In genomic region chr7:30293795-30294194, GRCm38 (mm10) we compare ENCODE assay signal across 14 mouse cellular contexts. TPM values are rescaled to one million over a fixed set of nuclear protein-coding genes. Genes with fewer than 3 reads are reported as not detected.
A peak's percentile ranks its signal among the peaks of the same experiment; 100 is the strongest.
DNase-seq lines count a peak whose midpoint lies in the region; ATAC-seq and TF ChIP-seq lines count a peak whose summit lies in the region.
"Had no signal": no experiment of that assay in that cellular context is flagged by ENCODE, and none has a peak within 500 bp of the region (broad histone marks: within the 10 kb centered on the region; RNA-seq: fewer than 3 reads in every experiment).

No protein-coding gene starts in this region.

- H3K9me3 ChIP-seq in heart, embryonic 13.5 days = no peaks in the 10 kb centered on the region
- H3K9me3 ChIP-seq in intestine, embryonic 15.5 days = no peaks in the 10 kb centered on the region
- H3K9me3 ChIP-seq in intestine, postnatal 0 days (ENCODE audit: control insufficient read depth) = no peaks in the 10 kb centered on the region
- H3K9me3 ChIP-seq: embryonic facial prominence, embryonic 15.5 days had no signal

- H3K27me3 ChIP-seq in heart, embryonic 13.5 days (replicated peaks) = 0 out of 2 replicates have a peak, but pooled peaks cover 5% of the 10 kb centered on the region
- H3K27me3 ChIP-seq in intestine, embryonic 15.5 days (replicated peaks) = no peaks in the 10 kb centered on the region
- H3K27me3 ChIP-seq in intestine, postnatal 0 days (replicated peaks; ENCODE audit: control insufficient read depth, insufficient read depth, low read length) = no peaks in the 10 kb centered on the region; the same call in 1 of the 2 replicates
- H3K27me3 ChIP-seq: embryonic facial prominence, embryonic 15.5 days; Patski had no signal

- peak overlapping the region; percentile 14; the same call in 1 of the 2 replicates for H3K9ac ChIP-seq in heart, embryonic 13.5 days
- no peak overlapping the region for H3K9ac ChIP-seq in intestine, embryonic 15.5 days
- no peak overlapping the region for H3K9ac ChIP-seq in intestine, postnatal 0 days (ENCODE audit: low read depth, low read length)
- H3K9ac ChIP-seq: embryonic facial prominence, embryonic 15.5 days had no signal

- peaks cover 25% of the 10 kb centered on the region for H3K36me3 ChIP-seq in heart, embryonic 13.5 days
- peaks cover 4% of the 10 kb centered on the region; the same call in 1 of the 2 replicates for H3K36me3 ChIP-seq in intestine, embryonic 15.5 days
- H3K36me3 ChIP-seq in intestine, postnatal 0 days (ENCODE audit: control insufficient read depth, insufficient read depth) = peaks cover 2% of the 10 kb centered on the region; the same call in 1 of the 2 replicates

- no peak for ATAC-seq in heart, embryonic 13.5 days (ENCODE audit: extremely low read depth, insufficient number of reproducible peaks, low FRiP score, low TSS enrichment)
- no peak for ATAC-seq in intestine, embryonic 15.5 days
- ATAC-seq in intestine, postnatal 0 days = no peak
- ATAC-seq: Patski had no signal

- H3K4me2 ChIP-seq in heart, embryonic 13.5 days = no peak overlapping the region
- H3K4me2 ChIP-seq in intestine, embryonic 15.5 days (replicated peaks) = no peak overlapping the region
- H3K4me2 ChIP-seq in intestine, postnatal 0 days (replicated peaks; ENCODE audit: low read depth) = no peak overlapping the region
- H3K4me2 ChIP-seq: embryonic facial prominence, embryonic 15.5 days; liver, embryonic 11.5 days had no signal

- no peak for TF ChIP-seq CTCF in intestine, postnatal 0 days (IDR thresholded peaks at IDR 0.05; ENCODE audit: low read depth)

- H3K4me3 ChIP-seq in heart, embryonic 13.5 days = no peak overlapping the region
- no peak overlapping the region for H3K4me3 ChIP-seq in intestine, embryonic 15.5 days (replicated peaks)
- H3K4me3 ChIP-seq in intestine, postnatal 0 days (ENCODE audit: low read depth, low read length) = no peak overlapping the region
- H3K4me3 ChIP-seq: embryonic facial prominence, embryonic 15.5 days had no signal

- H3K4me1 ChIP-seq in heart, embryonic 13.5 days = peaks cover 29% of the 10 kb centered on the region
- 0 out of 2 replicates have a peak, but pooled peaks cover 2% of the 10 kb centered on the region for H3K4me1 ChIP-seq in intestine, embryonic 15.5 days (replicated peaks)
- no peaks in the 10 kb centered on the region for H3K4me1 ChIP-seq in intestine, postnatal 0 days (replicated peaks; ENCODE audit: control insufficient read depth, insufficient read depth, low read length)

- no peak overlapping the region for H3K27ac ChIP-seq in heart, embryonic 13.5 days (replicated peaks)
- no peak overlapping the region for H3K27ac ChIP-seq in intestine, embryonic 15.5 days
- H3K27ac ChIP-seq in intestine, postnatal 0 days (ENCODE audit: low read depth, low read length) = no peak overlapping the region
- H3K27ac ChIP-seq: embryonic facial prominence, embryonic 15.5 days had no signal

- WGBS in heart, embryonic 13.5 days = 53% methylated on average over 13 of the region's 13 CpGs
- 81% methylated on average over 13 of the region's 13 CpGs for WGBS in intestine, embryonic 15.5 days
- WGBS in intestine, postnatal 0 days = 83% methylated on average over 13 of the region's 13 CpGs

- intact Hi-C loops in left cerebral cortex, postnatal 36 days (cut with DNase I) = no loop called here

- no peak for DNase-seq in heart, adult 11 months
- peak; percentile 45 for DNase-seq in Muller cell, postnatal 12 days (ENCODE audit: inconsistent ontology term)
- peak; percentile 74 for DNase-seq in cerebellum, adult 9-11 months
- DNase-seq in left cerebral cortex, postnatal 36 days (ENCODE audit: low spot score in 2 of 2) = peak; percentile 43 to 46
- no peak for DNase-seq in spleen, postnatal 14 days (ENCODE audit: low spot score in 2 of 2)
- DNase-seq: gastrocnemius, postnatal 25 days; kidney, postnatal 4 days had no signal

RNA-seq across cellular contexts. Expression of gene Clip3, which starts 2.3 kb away (rescaled TPM):
- polyA plus RNA-seq in heart, embryonic 13.5 days (2015; fragmentation: Nextera tagmentation; extraction: Ambion mirVana) = 10.2 and 14.9 TPM in 2 replicates
- 100 to 1,000 TPM; 491 to 494 TPM for total RNA-seq in left cerebral cortex, postnatal 36 days (2021)
- polyA plus RNA-seq in intestine, embryonic 15.5 days (2015; fragmentation: Nextera tagmentation; extraction: Ambion mirVana) = 22.6 and 23.4 TPM in 2 replicates
- 8.6 and 9.7 TPM in 2 replicates for polyA plus RNA-seq in intestine, postnatal 0 days (2015; fragmentation: Nextera tagmentation; extraction: Ambion mirVana)

RNA-seq across cellular contexts. Expression of gene Wdr62, which starts 13.6 kb away (rescaled TPM):
- polyA plus RNA-seq in heart, embryonic 13.5 days (2015; fragmentation: Nextera tagmentation; extraction: Ambion mirVana) = 7.1 and 8.5 TPM in 2 replicates
- 1 to 10 TPM; 1.0 to 1.1 TPM for total RNA-seq in left cerebral cortex, postnatal 36 days (2021)
- polyA plus RNA-seq in intestine, embryonic 15.5 days (2015; fragmentation: Nextera tagmentation; extraction: Ambion mirVana) = 6.6 and 8.4 TPM in 2 replicates
- polyA plus RNA-seq in intestine, postnatal 0 days (2015; fragmentation: Nextera tagmentation; extraction: Ambion mirVana) = 3.5 TPM in 2 replicates

RNA-seq across cellular contexts. Expression of gene Thap8, which starts 13.9 kb away (rescaled TPM):
- polyA plus RNA-seq in heart, embryonic 13.5 days (2015; fragmentation: Nextera tagmentation; extraction: Ambion mirVana) = 0.37 and 0.39 TPM in 2 replicates
- total RNA-seq in left cerebral cortex, postnatal 36 days (2021) = under 1 TPM; 0.32 to 0.41 TPM
- polyA plus RNA-seq in intestine, embryonic 15.5 days (2015; fragmentation: Nextera tagmentation; extraction: Ambion mirVana) = 0.34 and 0.56 TPM in 2 replicates
- polyA plus RNA-seq in intestine, postnatal 0 days (2015; fragmentation: Nextera tagmentation; extraction: Ambion mirVana) = 0.14 and 0.22 TPM in 2 replicates
- total RNA-seq: heart, postnatal 25 days had no signal
- polyA plus RNA-seq: liver, embryonic 11.5 days had no signal

RNA-seq across cellular contexts. Expression of gene Alkbh6, which starts 14.7 kb away (rescaled TPM):
- polyA plus RNA-seq in heart, embryonic 13.5 days (2015; fragmentation: Nextera tagmentation; extraction: Ambion mirVana) = 60.5 and 66.1 TPM in 2 replicates
- total RNA-seq in left cerebral cortex, postnatal 36 days (2021) = 10 to 100 TPM; 58.7 to 65.2 TPM
- 63.9 and 68.5 TPM in 2 replicates for polyA plus RNA-seq in intestine, embryonic 15.5 days (2015; fragmentation: Nextera tagmentation; extraction: Ambion mirVana)
- polyA plus RNA-seq in intestine, postnatal 0 days (2015; fragmentation: Nextera tagmentation; extraction: Ambion mirVana) = 58.2 and 63.5 TPM in 2 replicates

RNA-seq across cellular contexts. Expression of gene Syne4, which starts 20.8 kb away (rescaled TPM):
- polyA plus RNA-seq in heart, embryonic 13.5 days (2015; fragmentation: Nextera tagmentation; extraction: Ambion mirVana) = 18.3 and 20.2 TPM in 2 replicates
- total RNA-seq in left cerebral cortex, postnatal 36 days (2021) = 1 to 10 TPM; 6.4 to 9.1 TPM
- polyA plus RNA-seq in intestine, embryonic 15.5 days (2015; fragmentation: Nextera tagmentation; extraction: Ambion mirVana) = 47.7 and 65.3 TPM in 2 replicates
- polyA plus RNA-seq in intestine, postnatal 0 days (2015; fragmentation: Nextera tagmentation; extraction: Ambion mirVana) = 12.5 and 16.3 TPM in 2 replicates

Comparison
In these comparisons a context has a peak if more than half of its experiments do, and no peak if none do; other contexts are left out.
1. DNase-seq: peak in Muller cell, postnatal 12 days (single experiment), cerebellum, adult 9-11 months (single experiment) and left cerebral cortex, postnatal 36 days (2 of 2); none in heart, adult 11 months (single experiment) and spleen, postnatal 14 days (0 of 2).